Mouse (Mus musculus): ENCODE measurements around the gene Cnpy2. TPM values are rescaled to one million over a fixed set of nuclear protein-coding genes. Genes with fewer than 3 reads are reported as not detected.
A peak's percentile ranks its signal among the peaks of the same experiment; 100 is the strongest.
"Not testable (repeated sequence)": the region's sequence is repeated elsewhere in the genome, so short reads cannot be mapped to it uniquely, and the experiment has no call there.

The Cnpy2 gene
- polyA plus RNA-seq (2017; shearing (Covaris generic)): 100 to 1,000 TPM in 1 of 2 experiments, 10 to 100 TPM in 1; 96.7 to 115 TPM

GRCm38 (mm10) chr10:128322141-128323108 lies at the start of gene Cnpy2:
TSS of gene Cnpy2 (plus strand) at chr10:128322459.
- peak; percentile 68 for ATAC-seq

GRCm38 (mm10) chr10:128272819-128273439 lies 49.3 kb upstream of the Cnpy2 start:
- not testable (repeated sequence) for ATAC-seq

- ATAC-seq: not testable (repeated sequence)
Observed at GRCm38 (mm10) chr10:128275374-128275773, 46.9 kb upstream of the Cnpy2 start.

- ATAC-seq: no peak
Observed at GRCm38 (mm10) chr10:128278158-128278557, 44.1 kb upstream of the Cnpy2 start.

GRCm38 (mm10) chr10:128280943-128281342 lies 41.3 kb upstream of the Cnpy2 start:
- no peak for ATAC-seq

- no peak for ATAC-seq
Observed at GRCm38 (mm10) chr10:128281682-128282081, 40.6 kb upstream of the Cnpy2 start.

- no peak for ATAC-seq
Observed at GRCm38 (mm10) chr10:128282886-128283450, 39.3 kb upstream of the Cnpy2 start.

- ATAC-seq: peak; percentile 54
Observed at GRCm38 (mm10) chr10:128283604-128284579, 38.4 kb upstream of the Cnpy2 start.

GRCm38 (mm10) chr10:128290594-128290993 lies 31.7 kb upstream of the Cnpy2 start:
- ATAC-seq: not testable (repeated sequence)

GRCm38 (mm10) chr10:128296370-128297090 lies 25.7 kb upstream of the Cnpy2 start:
- ATAC-seq: no peak

- ATAC-seq: no peak
Observed at GRCm38 (mm10) chr10:128297221-128297620, 25.0 kb upstream of the Cnpy2 start.

- no peak for ATAC-seq
Observed at GRCm38 (mm10) chr10:128297622-128298021, 24.6 kb upstream of the Cnpy2 start.

GRCm38 (mm10) chr10:128298243-128298642 lies 24.0 kb upstream of the Cnpy2 start:
- ATAC-seq: no peak

GRCm38 (mm10) chr10:128298702-128299171 lies 23.5 kb upstream of the Cnpy2 start, which contains the start of gene Il23a:
TSS of gene Il23a (minus strand) at chr10:128298752.
- ATAC-seq: no peak

GRCm38 (mm10) chr10:128302357-128302756 lies 19.9 kb upstream of the Cnpy2 start:
- no peak for ATAC-seq

- no peak for ATAC-seq
Observed at GRCm38 (mm10) chr10:128302785-128303125, 19.5 kb upstream of the Cnpy2 start.

GRCm38 (mm10) chr10:128303126-128304021 lies 18.9 kb upstream of the Cnpy2 start, which contains the start of gene Pan2:
TSS of gene Pan2 (plus strand) at chr10:128303335.
- ATAC-seq: peak; percentile 99

- ATAC-seq: no peak
Observed at GRCm38 (mm10) chr10:128309654-128310053, 12.6 kb upstream of the Cnpy2 start.

- no peak for ATAC-seq
Observed at GRCm38 (mm10) chr10:128310177-128310576, 12.1 kb upstream of the Cnpy2 start.

- no peak for ATAC-seq
Observed at GRCm38 (mm10) chr10:128310902-128311301, 11.4 kb upstream of the Cnpy2 start.
